Mouse (Mus musculus): Measurements from ENCODE around the gene Ostm1.

- no peak for TF ChIP-seq CTCF (IDR thresholded peaks at IDR 0.05; ENCODE audit: low read depth)
- no peak for TF ChIP-seq EP300 (IDR thresholded peaks at IDR 0.05; ENCODE audit: low read depth)
Measured at GRCm38 (mm10) chr10:42574639-42575038, 9.0 kb upstream of the Ostm1 start.
